Mouse (Mus musculus) layer of hippocampus, postnatal 10 days (tissue): ENCODE data around the gene Rab3gap2. TPM values are rescaled to one million over a fixed set of nuclear protein-coding genes. Genes with fewer than 3 reads are reported as not detected.

Experiments
- DNase-seq, 2 experiments: peaks; one replicate each; pipeline ENCODE4 v3.0.0; 2021; ENCODE audit warnings: low spot score in 2 of 2
- total RNA-seq, 2 experiments: library from RNA; stranded (reverse); gene quantifications; 2 replicates each; pipeline ENCODE4 v1.2.3; 2021

The Rab3gap2 gene
- total RNA-seq, 2 experiments from 2014 or later, result 54.6 to 58.5 TPM

DNA sequence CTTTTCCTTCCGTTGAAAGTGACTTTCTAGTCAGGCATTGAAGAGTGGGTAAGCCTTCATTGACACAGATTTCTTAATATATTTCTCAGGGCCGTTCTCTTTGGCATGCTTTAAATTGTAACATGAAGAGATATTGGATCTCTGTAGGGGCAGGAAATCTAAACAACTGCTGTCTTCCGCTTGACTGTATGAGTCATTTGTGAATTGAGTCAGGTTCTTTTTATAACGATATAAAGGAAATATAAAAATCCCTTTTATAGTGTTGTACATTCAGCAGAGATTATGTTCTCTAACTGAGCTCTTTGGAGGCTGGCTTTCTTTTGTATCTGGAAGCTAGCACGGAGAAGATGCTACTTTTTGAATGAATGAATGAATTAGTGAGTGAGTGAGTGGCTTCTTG, 14.0 kb downstream of the Rab3gap2 start:
- DNase-seq, result no peak

DNA sequence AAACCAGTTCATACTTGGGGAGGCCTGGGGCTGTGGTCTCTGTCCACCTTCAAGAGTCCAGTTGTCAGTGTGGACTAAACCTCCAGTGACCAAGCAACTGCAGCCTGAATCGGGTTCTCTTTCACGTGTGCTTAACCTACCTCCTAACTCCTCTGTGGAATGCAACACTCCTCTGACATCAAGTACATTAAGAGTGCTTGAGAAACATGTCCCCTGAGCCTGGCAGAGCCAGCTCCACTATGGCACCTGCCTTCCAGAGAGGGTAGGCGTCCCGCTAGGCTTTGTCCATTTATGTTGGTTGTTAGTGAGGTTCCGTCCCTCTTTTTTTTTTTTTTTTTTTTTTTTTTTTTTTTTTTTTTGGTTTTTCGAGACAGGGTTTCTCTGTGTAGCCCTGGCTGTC, 23.0 kb downstream of the Rab3gap2 start:
- no peak for DNase-seq

DNA sequence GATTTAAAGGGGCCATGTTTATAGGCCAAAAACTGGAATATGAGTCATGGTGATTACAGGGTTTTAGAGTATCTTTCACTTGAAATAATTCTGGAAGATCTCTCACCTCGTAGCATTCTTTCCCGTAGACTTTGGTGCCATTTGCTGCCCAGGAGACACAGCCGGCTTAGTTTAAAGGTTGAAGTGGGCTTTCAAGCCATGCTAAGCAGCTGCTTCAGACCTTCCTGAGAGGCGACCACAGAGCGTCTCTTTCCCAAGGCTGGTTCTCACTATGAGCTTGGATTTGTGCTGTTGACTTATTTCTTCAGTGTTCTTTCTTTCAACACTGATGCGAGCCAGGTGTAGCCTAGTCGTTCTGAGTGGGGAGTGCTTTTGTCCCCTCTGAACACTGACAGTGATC, 23.8 kb downstream of the Rab3gap2 start:
- DNase-seq, result no peak

DNA sequence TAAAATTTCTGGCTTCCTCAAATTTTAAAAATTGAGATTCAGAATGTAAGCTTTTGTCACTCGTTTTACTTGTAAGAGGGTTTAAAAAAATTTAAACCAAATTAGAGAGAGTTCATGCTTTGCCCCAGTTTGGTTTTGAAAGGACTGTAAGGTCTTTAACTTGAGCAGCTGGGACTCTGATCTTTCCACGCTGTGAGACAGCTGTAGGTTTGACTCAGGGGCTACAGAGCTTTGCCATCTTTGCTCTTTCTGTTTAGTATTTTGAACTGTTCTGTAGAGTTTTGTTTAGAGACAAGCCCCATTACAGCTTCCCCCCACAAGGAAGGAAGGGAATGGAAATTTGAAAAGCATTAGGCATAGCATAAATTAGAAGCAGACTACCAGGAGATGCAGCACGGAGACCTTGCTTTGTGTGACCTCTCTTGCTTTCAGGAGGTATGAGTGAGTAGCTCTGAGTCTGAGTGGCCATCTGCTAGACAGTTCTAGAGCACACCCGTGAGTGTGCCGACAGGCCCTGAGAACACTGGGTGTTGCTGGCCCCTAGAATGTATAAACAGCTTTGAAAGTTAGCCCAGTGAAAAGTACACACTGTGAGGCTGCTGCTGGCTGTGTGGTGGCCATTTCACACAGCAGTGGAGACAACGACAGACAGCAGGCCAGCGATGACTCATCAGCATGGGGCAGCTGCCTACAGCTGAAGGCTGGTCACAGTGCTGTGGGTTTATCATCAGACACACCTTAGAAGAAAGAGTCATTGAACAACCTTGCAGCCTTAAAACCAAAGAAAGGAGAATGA, 25.7 kb downstream of the Rab3gap2 start:
- no peak for DNase-seq

DNA sequence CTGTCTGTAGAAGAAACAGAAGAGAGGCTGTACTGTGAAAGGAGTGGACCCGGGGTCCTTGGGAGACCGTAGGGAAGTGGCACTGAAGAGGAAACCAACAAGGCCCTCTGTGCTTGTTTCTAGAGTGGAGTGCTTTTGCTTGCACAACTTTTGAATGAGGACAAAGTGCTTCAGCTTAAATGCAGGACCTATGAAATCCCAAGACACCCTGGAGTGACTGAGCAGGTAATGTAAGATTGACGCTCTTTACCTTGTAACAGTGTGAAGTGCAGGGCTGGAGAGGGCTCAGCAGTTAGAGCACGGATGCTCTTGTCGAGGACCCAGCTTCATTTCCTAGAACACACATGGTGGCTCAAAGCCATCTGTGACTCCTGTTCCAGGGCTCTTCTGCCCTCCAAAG, 31.9 kb downstream of the Rab3gap2 start:
- no peak for DNase-seq

DNA sequence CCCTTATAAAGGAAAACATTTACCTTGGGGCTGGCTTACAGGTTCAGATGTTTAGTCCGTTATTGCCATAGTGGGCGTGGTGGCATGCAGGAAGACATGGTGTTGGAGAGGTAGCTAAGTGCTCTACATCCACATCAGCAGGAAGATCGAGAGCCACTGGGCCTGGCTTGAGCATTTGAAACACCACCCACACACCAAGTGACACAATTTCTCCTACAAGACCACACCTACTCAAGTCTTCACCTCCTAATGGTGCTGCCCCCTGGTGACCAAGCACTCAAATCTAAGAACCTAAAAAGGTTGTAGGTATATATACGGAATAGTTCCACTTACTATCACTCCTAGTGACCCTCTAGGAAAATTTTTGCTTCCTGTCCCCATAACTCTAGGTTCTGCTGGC, 32.6 kb downstream of the Rab3gap2 start:
- DNase-seq, result no peak

DNA sequence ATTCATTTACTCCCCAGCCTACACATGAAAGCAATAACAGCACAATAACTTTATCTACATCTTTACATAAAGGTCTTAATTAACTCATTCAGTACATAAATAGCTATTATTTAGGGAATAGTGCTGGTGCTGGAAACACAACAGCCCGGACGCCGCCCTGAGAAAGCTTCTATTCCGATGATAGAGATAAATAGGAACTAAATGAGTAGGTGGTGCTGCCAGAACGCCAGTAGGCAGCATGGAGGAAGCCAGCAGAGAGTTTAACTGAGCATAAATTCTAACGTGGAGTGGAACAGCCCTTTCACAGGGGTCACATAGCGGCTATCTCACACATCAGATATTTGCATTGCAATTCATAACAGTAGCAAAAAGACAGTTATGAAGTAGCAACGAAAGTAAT, 39.1 kb downstream of the Rab3gap2 start:
- DNase-seq, result no peak

DNA sequence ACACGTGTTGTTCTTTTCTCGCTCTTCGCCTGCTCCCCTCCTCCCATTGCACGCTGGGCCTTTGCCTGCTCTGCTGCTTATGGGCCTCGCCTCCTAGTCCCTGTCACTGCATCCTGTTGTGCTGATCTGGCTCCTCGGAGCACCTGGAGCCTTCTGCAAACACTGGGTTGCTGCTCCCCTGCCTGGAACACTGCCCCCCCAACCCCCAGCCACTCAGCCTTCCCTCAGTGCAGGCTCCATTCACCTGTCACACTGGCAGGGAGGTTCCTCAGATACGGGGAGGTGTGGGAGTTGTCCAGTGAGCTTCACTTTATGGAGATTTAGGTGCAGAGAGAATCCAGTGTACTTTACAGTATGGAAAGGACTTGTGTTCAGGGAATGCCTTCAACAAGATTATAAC, 41.5 kb downstream of the Rab3gap2 start:
- DNase-seq, result no peak

DNA sequence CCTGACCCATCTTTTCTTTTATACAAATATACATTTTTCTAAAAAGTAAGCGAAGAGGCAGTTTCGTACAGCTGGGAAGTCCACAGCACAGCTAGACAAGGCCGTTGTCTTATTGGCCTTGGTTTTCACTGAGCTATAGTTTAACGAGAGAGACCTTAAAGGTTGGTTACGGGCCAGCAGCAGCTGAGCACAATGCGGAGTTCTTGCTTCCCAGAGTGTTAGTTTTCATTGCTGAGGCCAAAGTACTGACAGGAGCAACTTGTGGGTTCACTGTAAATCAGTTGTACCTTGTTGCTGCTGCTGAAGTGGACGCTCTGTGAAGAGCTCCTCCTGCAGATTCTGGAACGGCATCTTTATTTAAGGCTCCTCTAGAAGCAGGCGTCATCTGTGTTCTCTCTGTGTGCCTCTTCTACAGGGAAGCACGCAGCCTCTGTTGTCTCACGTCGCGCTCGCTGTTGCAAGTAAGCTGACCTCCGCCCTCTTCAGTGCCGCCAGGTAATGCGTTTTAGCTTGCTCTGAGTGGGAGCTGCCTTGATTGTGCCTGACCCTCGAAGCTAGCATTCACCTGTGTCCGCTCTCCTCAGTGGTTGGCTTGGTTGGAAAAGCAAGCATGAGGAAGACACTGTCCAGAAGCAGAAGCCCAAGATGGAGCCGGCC, 43.6 kb downstream of the Rab3gap2 start:
- no peak for DNase-seq

DNA sequence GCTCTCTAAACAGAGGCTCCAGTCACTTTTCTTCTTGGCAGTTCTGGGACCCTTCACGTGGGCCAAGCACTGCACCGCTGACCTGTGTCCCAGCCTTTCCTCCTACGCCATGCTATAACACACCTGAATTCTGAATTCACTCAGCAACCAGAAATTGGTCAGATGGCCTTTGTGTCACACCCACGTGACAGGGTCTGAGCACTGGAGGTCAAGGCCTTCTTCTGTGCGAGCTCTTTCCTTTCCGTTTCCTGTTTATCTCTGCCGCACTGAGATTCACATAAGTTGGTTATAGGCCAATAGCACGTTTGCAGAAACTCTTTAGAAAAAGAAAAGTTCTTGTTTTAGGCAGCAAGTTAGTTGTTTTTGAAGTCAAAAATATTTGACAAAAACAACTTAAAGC, 44.8 kb downstream of the Rab3gap2 start:
- no peak for DNase-seq

DNA sequence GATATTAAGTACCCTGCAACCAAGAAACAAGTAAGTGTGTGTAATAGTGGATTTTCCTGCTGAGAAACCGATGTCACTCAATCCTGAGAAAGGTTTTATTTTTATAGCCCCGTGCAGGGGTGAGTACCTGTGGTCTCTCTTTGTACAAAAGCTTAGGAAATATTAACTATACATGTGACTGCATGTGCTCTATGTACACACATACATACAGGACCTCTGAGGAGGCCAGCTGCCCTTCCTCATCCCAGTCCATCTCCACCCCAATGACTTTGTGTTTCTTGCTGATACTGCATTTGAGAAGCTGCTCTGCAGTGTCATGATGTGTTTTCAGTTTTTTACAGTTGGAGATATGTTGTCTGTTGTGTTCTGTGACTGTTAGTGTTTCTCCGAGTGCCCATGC, 48.4 kb downstream of the Rab3gap2 start:
- no peak for DNase-seq

DNA sequence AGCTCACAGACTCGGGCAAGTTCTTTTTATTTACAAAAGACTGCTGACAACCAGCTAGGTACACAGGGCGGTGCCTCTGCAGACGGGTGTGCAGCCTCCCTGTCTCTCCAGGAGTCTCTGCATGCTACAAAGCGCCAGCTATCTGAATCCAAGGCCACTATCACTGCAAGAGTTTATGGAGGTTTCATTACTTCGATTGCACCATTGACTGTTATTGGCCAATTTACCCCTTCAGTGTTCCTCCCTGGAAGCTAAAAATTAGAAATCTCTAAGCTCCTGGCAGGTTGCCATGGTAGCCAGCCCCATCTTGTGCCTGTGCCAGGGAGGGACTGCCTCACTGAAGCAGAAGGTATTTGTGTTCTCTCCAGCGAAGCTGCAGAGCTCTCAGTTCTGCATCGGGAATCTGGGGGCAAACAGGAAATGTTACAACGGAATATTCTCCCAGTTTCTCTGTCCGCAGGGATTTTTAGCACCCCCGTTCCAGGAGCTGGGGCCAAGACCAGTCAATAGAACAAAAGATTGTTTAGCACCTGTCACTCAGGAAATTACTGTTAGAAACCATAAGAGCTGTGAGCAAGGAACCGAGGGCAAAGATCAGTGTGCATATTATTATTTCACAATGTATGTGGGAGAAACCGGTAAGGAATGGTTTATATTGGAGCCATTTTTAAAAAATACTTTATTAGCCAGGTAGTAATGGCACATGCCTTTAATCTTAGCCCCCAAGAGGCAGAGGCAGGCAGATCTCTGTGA, 49.4 kb downstream of the Rab3gap2 start:
- DNase-seq, result peak; percentile 58 to 72

DNA sequence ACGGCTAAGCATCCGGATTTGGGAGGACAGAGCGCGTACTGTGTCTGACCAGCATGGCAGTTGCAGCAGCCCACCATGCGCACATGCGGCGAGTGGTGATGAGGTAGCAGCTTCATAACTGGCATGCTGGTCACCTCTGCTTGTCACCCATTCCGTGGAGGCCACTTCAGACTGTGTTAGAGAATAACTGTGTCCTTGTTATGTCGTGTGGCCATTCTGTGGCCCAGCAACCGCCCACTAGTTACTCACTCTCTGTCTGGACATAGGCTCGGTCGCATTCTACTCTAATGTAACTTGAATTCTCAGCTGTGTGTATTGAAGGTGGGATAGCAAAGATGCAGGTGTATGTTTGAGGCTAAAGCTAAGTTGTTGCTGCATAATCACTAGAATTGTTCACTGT, 51.4 kb downstream of the Rab3gap2 start:
- no peak for DNase-seq

DNA sequence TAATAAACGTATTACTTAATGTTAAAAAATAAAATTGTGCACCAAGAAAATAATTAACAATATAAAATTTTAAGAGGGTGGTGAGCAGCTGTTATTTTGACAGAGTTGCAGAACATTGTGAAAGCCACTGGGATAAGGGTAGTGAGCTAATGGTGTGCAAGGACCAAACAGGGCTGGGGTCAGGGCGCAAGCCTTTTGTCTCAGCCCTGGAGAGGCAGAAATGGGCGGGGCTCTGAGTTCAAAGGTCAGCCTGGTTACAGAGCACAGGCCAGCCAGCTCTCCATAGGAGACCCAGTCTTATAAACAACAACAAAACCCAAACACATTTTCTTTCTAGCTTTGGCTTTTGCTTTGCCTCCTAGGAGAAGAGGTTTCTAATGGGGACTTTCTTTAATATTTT, 52.8 kb downstream of the Rab3gap2 start:
- no peak for DNase-seq

DNA sequence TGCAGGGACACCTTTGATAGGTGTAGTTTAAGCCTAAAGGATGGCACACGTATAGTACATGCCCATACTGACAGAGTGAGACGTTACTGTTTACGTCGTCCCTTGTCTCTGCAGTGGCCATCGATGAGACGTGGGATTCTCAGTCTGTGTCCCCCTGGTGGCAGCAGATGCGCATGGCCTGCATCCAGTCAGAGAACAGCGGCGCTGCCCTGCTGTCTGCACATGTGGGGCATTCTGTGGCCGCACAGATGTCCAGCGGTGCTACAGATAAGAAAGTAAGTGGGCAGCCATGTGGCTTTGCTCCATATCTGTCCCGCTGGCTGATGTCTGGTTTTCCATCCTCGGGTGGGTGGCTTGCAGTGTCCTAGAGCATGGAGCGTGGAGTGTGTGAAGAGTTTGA, 58.6 kb downstream of the Rab3gap2 start:
- DNase-seq, result peak; percentile 23 to 48

DNA sequence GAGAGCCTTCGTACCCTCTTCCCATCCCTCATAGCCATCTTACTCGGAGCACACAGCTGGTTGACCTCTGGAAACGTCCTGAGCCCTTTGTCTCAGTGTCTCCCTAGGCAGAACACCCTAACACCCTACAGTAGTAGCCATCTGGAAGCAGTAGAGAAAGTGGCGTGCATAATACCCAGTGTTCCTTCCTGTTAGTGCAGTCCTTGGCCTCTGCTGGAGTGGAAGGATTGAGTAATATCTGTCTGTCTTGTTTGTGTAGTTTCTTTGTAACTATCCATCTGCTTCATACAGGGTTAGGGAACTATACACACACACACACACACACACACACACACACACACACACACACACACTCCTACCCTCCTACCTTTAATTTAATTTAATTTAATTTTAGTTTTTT, 64.8 kb downstream of the Rab3gap2 start:
- no peak for DNase-seq

DNA sequence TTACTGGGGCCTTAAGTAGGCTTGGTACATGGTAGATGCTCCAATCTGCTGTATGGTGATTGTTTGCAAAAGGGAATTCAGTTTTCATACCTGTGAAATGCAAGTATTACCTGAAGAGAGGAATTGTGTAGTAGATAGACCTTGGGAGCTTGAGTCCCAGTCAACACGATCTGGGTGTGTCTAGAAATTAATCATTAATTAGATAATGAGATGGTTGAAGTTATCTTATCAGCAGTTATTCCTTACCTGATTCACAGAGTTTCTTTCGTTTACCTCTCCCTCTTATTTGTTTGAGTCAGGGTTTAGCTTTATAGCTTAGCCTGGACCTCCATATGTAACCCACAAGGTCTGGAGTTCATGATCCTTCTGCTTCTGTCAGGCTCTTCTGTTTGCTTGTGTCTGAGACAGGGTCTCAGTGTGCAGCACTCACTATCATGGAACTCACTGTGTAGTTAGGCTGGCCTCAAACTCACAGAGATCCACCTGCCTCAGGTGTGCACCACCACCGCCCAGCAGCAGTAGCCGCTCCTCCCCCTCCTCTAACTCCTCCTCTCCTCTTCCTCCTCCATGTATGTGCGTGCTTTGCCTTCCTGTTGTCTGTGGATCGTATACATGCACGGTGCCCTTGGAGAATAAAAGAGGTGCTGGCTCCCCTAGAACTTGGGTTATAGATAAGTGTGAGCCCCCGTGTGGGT, 66.6 kb downstream of the Rab3gap2 start:
- DNase-seq, result no peak

DNA sequence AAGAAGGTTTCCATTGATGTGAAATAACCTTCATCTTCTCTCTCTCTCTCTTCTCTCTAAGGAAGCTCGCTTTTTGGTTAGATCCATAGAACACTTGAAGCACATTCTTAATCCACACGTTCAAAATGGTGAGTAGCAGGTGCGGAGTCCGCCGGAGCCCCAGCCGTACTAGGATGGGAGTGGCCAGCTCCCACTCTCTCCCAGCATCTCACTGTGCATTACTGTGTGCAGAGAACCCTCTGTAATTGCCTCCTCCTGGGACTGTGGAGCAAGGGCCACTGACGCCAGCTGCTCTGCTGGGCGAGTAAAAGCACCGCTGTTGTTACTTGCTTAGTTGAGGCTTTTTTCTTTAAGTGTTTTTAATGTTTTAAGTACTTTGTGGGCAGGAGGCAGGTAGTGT, 67.5 kb downstream of the Rab3gap2 start:
- no peak for DNase-seq

DNA sequence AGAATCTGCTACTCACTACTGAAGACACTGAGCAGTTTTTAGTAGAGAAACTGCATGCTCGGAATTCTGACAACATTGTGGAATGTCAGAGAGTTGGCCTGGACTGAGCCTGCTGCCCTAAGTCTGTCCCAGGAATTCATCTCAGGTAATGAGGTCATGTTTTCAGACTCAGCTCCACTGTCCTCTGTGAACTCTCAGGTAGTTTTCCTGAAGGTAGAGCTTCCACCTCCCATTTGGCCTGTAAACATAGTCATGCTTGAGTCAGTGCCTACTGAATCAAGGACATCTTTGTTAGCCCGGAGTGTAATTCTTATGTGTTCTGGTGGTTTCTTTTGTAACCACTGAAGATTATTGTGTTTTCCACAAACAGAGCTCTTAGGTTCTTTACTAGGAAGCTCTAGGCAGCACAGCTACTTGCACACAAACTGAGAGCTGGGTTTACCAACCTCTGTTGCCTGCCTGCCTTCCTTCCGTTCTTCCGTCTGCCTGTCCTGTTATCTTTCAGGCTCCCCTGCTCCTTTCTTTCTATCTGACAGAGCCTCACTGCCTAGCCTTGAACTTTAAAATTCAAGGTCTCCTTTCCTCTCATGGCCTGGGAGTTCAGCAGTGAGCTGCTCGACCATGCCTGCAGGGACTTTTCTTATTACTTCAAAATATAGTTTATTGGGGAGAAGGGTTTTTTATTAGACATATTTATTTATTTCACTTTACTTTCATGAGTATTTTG, 71.1 kb downstream of the Rab3gap2 start:
- no peak for DNase-seq

DNA sequence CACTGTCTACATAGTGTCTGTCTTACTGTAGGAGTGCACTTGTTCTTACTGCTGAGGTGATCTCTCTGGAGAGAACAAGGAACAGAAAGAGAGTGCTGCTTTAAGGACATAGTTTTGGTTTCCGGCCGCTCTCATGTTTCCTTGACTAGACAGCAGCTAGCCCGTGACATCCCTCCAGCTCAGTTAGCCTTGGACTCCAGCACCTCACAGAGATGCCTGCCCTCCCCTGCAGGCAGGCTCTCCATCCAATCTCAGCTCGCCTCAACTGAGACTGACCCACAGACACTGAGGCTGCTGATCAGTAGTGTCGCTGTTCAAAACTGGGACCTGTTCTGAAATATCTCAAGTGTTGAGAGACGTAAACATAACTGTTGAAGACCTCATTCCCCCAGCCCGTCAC, 72.1 kb downstream of the Rab3gap2 start:
- no peak for DNase-seq

DNA sequence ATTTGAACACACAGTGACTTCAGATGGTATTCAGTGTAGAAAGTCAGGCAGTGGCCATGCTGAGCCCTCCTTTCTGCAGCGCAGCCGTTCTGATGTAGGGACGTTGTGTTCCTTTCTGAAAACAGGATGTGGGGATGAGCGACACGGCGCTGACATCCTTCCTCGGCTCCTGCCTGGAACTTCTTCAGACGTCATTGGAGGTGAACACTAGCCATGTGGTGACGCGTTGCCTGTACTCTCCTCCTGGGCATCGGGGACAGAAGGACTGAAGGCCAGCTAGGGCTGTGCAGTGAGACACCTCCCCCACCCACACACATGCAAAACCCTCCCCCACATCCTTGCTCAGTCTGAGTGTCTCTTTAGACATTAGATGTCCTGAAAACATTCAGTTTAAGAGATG, 73.1 kb downstream of the Rab3gap2 start:
- DNase-seq, result no peak
